Mouse (Mus musculus) limb, embryonic 12.5 days (tissue): Measurements from ENCODE around the gene Tmed3. TPM values are rescaled to one million over a fixed set of nuclear protein-coding genes. Genes with fewer than 3 reads are reported as not detected.
A peak's percentile ranks its signal among the peaks of the same experiment; 100 is the strongest.

Source experiments
- ATAC-seq: fragments of 200-750 bp; cut with Nextera tagmentation; 2 replicates; pipeline ENCODE4 v1.8.0; 2017; ENCODE audit warnings: low read depth, moderate TSS enrichment; ENCODE audit not compliant: insufficient number of reproducible peaks, insufficient read depth, low FRiP score, low TSS enrichment
- H3K27ac ChIP-seq: fragments of 300-500 bp; sonication (generic); 2 replicates; pipeline ENCODE4 v1.5.1; 2016; ENCODE audit warnings: mild to moderate bottlenecking, moderate library complexity
- H3K27me3 ChIP-seq: fragments of 300-500 bp; sonication (generic); 2 replicates; pipeline ENCODE4 v1.6.1; 2016; ENCODE audit warnings: mild to moderate bottlenecking, moderate library complexity
- H3K36me3 ChIP-seq: fragments of 300-500 bp; sonication (generic); 2 replicates; pipeline ENCODE4 v1.6.1; 2016; ENCODE audit warnings: mild to moderate bottlenecking, moderate library complexity
- H3K4me1 ChIP-seq: fragments of 300-500 bp; sonication (generic); replicated peaks from 2 replicates; pipeline ENCODE4 v1.6.1; 2016
- H3K4me2 ChIP-seq: fragments of 300-500 bp; sonication (generic); 2 replicates; pipeline ENCODE4 v1.6.1; 2016; ENCODE audit warnings: mild to moderate bottlenecking, moderate library complexity
- H3K4me3 ChIP-seq: fragments of 300-500 bp; sonication (generic); replicated peaks from 2 replicates; pipeline ENCODE4 v1.5.1; 2016; ENCODE audit warnings: mild to moderate bottlenecking
- H3K9ac ChIP-seq: fragments of 300-500 bp; sonication (generic); replicated peaks from 2 replicates; pipeline ENCODE4 v1.6.1; 2016; ENCODE audit warnings: mild to moderate bottlenecking, moderate library complexity
- H3K9me3 ChIP-seq: fragments of 300-500 bp; sonication (generic); 2 replicates; pipeline ENCODE4 v1.6.1; 2016; ENCODE audit warnings: mild to moderate bottlenecking, moderate library complexity
- WGBS: fragments of 180-500 bp; shearing (Covaris S2); methylation state at CpG from one replicate; pipeline ENCODE4 v1.1.7; 2016; 5-methylcytosine and 5-hydroxymethylcytosine counted together
- polyA plus RNA-seq: library from polyadenylated mRNA; unstranded; fragments of >200 nt; fragmentation: Nextera tagmentation; extraction: Ambion mirVana; gene quantifications from 2 replicates; pipeline ENCODE4 v1.2.1, GENCODE M21; 2016

The Tmed3 gene
- polyA plus RNA-seq, 1 experiment from 2014 or later = 59.9 TPM

GRCm38 (mm10) chr9:89687503-89688226 is 17.2 kb downstream of the Tmed3 start:
- Histone ChIP-seq H3K9me3 (no peaks in the 10 kb centered on the region), H3K27ac (no peak overlapping the region), H3K36me3 (no peaks in the 10 kb centered on the region), H3K4me3 (no peak overlapping the region), H3K27me3 (no peaks in the 10 kb centered on the region), H3K4me2 (no peak overlapping the region), H3K4me1 (no peaks in the 10 kb centered on the region), H3K9ac (no peak overlapping the region)
- WGBS = 61% methylated on average over 10 of the region's 10 CpGs
- ATAC-seq = 0 out of 2 replicates have a peak, but pooled peaks have one; percentile 20

- 71% methylated on average over 2 of the region's 2 CpGs for WGBS
- no peak overlapping the region for H3K9ac ChIP-seq
- H3K4me2 ChIP-seq = no peak overlapping the region
- no peak overlapping the region for H3K4me3 ChIP-seq
- no peaks in the 10 kb centered on the region for H3K36me3 ChIP-seq
- H3K9me3 ChIP-seq = no peaks in the 10 kb centered on the region
- H3K27ac ChIP-seq = no peak overlapping the region
- no peaks in the 10 kb centered on the region for H3K4me1 ChIP-seq
- no peak for ATAC-seq
- H3K27me3 ChIP-seq = no peaks in the 10 kb centered on the region
Measured at GRCm38 (mm10) chr9:89686262-89686661, 18.6 kb downstream of the Tmed3 start.

- H3K9ac ChIP-seq = no peak overlapping the region
- no peaks in the 10 kb centered on the region for H3K36me3 ChIP-seq
- H3K4me2 ChIP-seq = no peak overlapping the region
- no peaks in the 10 kb centered on the region for H3K4me1 ChIP-seq
- WGBS = 47% methylated on average over 1 of the region's 1 CpGs
- H3K27me3 ChIP-seq = no peaks in the 10 kb centered on the region
- H3K4me3 ChIP-seq = no peak overlapping the region
- peak; percentile 59; the same call in 1 of the 2 replicates for ATAC-seq
- no peaks in the 10 kb centered on the region for H3K9me3 ChIP-seq
- H3K27ac ChIP-seq = no peak overlapping the region
Measured at GRCm38 (mm10) chr9:89678974-89679373, 25.9 kb downstream of the Tmed3 start.

- no peaks in the 10 kb centered on the region for H3K4me1 ChIP-seq
- ATAC-seq = peak; percentile 63; the same call in 1 of the 2 replicates
- H3K4me2 ChIP-seq = no peak overlapping the region
- no peaks in the 10 kb centered on the region for H3K36me3 ChIP-seq
- H3K4me3 ChIP-seq = no peak overlapping the region
- no peaks in the 10 kb centered on the region for H3K27me3 ChIP-seq
- WGBS = 52% methylated on average over 3 of the region's 3 CpGs
- no peak overlapping the region for H3K27ac ChIP-seq
- H3K9me3 ChIP-seq = no peaks in the 10 kb centered on the region
- H3K9ac ChIP-seq = no peak overlapping the region
Measured at GRCm38 (mm10) chr9:89674014-89674618, 30.8 kb downstream of the Tmed3 start.

GRCm38 (mm10) chr9:89673402-89673801 is 31.5 kb downstream of the Tmed3 start:
- H3K9ac ChIP-seq = no peak overlapping the region
- H3K36me3 ChIP-seq = no peaks in the 10 kb centered on the region
- H3K4me1 ChIP-seq = no peaks in the 10 kb centered on the region
- H3K9me3 ChIP-seq = no peaks in the 10 kb centered on the region
- no peak overlapping the region for H3K27ac ChIP-seq
- no peak overlapping the region for H3K4me3 ChIP-seq
- ATAC-seq = no peak
- H3K27me3 ChIP-seq = no peaks in the 10 kb centered on the region
- WGBS = 86% methylated on average over 1 of the region's 1 CpGs
- H3K4me2 ChIP-seq = no peak overlapping the region

GRCm38 (mm10) chr9:89669878-89670277 is 35.0 kb downstream of the Tmed3 start:
- H3K9me3 ChIP-seq = no peaks in the 10 kb centered on the region
- no peaks in the 10 kb centered on the region for H3K4me1 ChIP-seq
- 87% methylated on average over 4 of the region's 4 CpGs for WGBS
- no peak overlapping the region for H3K27ac ChIP-seq
- no peak for ATAC-seq
- H3K4me2 ChIP-seq = no peak overlapping the region
- no peaks in the 10 kb centered on the region for H3K36me3 ChIP-seq
- H3K27me3 ChIP-seq = no peaks in the 10 kb centered on the region
- no peak overlapping the region for H3K9ac ChIP-seq
- H3K4me3 ChIP-seq = no peak overlapping the region

GRCm38 (mm10) chr9:89667306-89667942 is 37.4 kb downstream of the Tmed3 start:
- Histone ChIP-seq H3K4me2 (no peak overlapping the region), H3K27ac (no peak overlapping the region), H3K9ac (no peak overlapping the region), H3K27me3 (no peaks in the 10 kb centered on the region), H3K4me1 (no peaks in the 10 kb centered on the region), H3K9me3 (no peaks in the 10 kb centered on the region), H3K36me3 (no peaks in the 10 kb centered on the region), H3K4me3 (no peak overlapping the region)
- 76% methylated on average over 4 of the region's 4 CpGs for WGBS
- ATAC-seq = peak; percentile 20; the same call in 1 of the 2 replicates

GRCm38 (mm10) chr9:89650913-89651312 is 54.0 kb downstream of the Tmed3 start:
- ATAC-seq = no peak
- Histone ChIP-seq H3K4me2 (no peak overlapping the region), H3K9me3 (no peaks in the 10 kb centered on the region), H3K27ac (no peak overlapping the region), H3K4me1 (no peaks in the 10 kb centered on the region), H3K9ac (no peak overlapping the region), H3K36me3 (no peaks in the 10 kb centered on the region), H3K4me3 (no peak overlapping the region), H3K27me3 (no peaks in the 10 kb centered on the region)
- 77% methylated on average over 6 of the region's 6 CpGs for WGBS

Other genes with a start within 250 kb of the Tmed3 start
- gene Minar1, start 81.9 kb downstream of the Tmed3 start, polyA plus RNA-seq = 0.35 and 0.39 TPM in 2 replicates
- not detected in 2 replicates for gene Ankrd34c, start 33.4 kb upstream of the Tmed3 start, polyA plus RNA-seq
- 0.11 and 0.15 TPM in 2 replicates for gene Rasgrf1, start 204.8 kb upstream of the Tmed3 start, polyA plus RNA-seq